Mouse (Mus musculus): ENCODE measurements around the gene Fam189a1. TPM values are rescaled to one million over a fixed set of nuclear protein-coding genes. Genes with fewer than 3 reads are reported as not detected.

Gene Fam189a1
- polyA plus RNA-seq, 1 experiment from 2014 or later: 0.74 TPM

GRCm38 (mm10) chr7:65111664-65112063 lies 44.7 kb downstream of the Fam189a1 start:
- Histone ChIP-seq H3K9me3 (replicated peaks; ENCODE audit: low read length) (no peaks in the 10 kb centered on the region), H3K27me3 (ENCODE audit: insufficient read depth, low read length) (no peaks in the 10 kb centered on the region), H3K36me3 (ENCODE audit: insufficient read depth, low read length) (no peaks in the 10 kb centered on the region), H3K4me2 (ENCODE audit: low read length) (no peak overlapping the region), H3K4me3 (replicated peaks; ENCODE audit: low read depth, low read length) (no peak overlapping the region), H3K27ac (no peak overlapping the region), H3K9ac (ENCODE audit: low read depth, low read length) (no peak overlapping the region), H3K4me1 (replicated peaks; ENCODE audit: insufficient read depth, low read length) (no peaks in the 10 kb centered on the region)
- no peak for DNase-seq (ENCODE audit: low spot score)
- no peak for TF ChIP-seq CTCF (IDR thresholded peaks at IDR 0.05; ENCODE audit: low read depth)
- no peak for ATAC-seq (replicated peaks; ENCODE audit: low FRiP score, low read depth)
- WGBS: 82% methylated on average over 9 of the region's 9 CpGs

- ATAC-seq (replicated peaks; ENCODE audit: low FRiP score, low read depth) (no peak), DNase-seq (ENCODE audit: low spot score) (no peak)
- no peak overlapping the region for H3K9ac ChIP-seq (ENCODE audit: low read depth, low read length)
- no peak overlapping the region for H3K27ac ChIP-seq
- no peaks in the 10 kb centered on the region for H3K36me3 ChIP-seq (ENCODE audit: insufficient read depth, low read length)
- H3K4me2 ChIP-seq (ENCODE audit: low read length): no peak overlapping the region
- WGBS: 79% methylated on average over 3 of the region's 3 CpGs
- H3K9me3 ChIP-seq (replicated peaks; ENCODE audit: low read length): no peaks in the 10 kb centered on the region
- TF ChIP-seq CTCF (IDR thresholded peaks at IDR 0.05; ENCODE audit: low read depth): no peak
- no peak overlapping the region for H3K4me3 ChIP-seq (replicated peaks; ENCODE audit: low read depth, low read length)
- no peaks in the 10 kb centered on the region for H3K4me1 ChIP-seq (replicated peaks; ENCODE audit: insufficient read depth, low read length)
- H3K27me3 ChIP-seq (ENCODE audit: insufficient read depth, low read length): no peaks in the 10 kb centered on the region
These were observed 50.8 kb downstream of the Fam189a1 start for GRCm38 (mm10) chr7:65105566-65105965.

- H3K27ac ChIP-seq: no peak overlapping the region
- H3K9me3 ChIP-seq (replicated peaks; ENCODE audit: low read length): no peaks in the 10 kb centered on the region
- H3K4me3 ChIP-seq (replicated peaks; ENCODE audit: low read depth, low read length): no peak overlapping the region
- WGBS: 91% methylated on average over 4 of the region's 4 CpGs
- no peak overlapping the region for H3K9ac ChIP-seq (ENCODE audit: low read depth, low read length)
- H3K4me1 ChIP-seq (replicated peaks; ENCODE audit: insufficient read depth, low read length): no peaks in the 10 kb centered on the region
- no peak for TF ChIP-seq CTCF (IDR thresholded peaks at IDR 0.05; ENCODE audit: low read depth)
- ATAC-seq (replicated peaks; ENCODE audit: low FRiP score, low read depth) (no peak), DNase-seq (ENCODE audit: low spot score) (no peak)
- H3K4me2 ChIP-seq (ENCODE audit: low read length): no peak overlapping the region
- H3K36me3 ChIP-seq (ENCODE audit: insufficient read depth, low read length): no peaks in the 10 kb centered on the region
- no peaks in the 10 kb centered on the region for H3K27me3 ChIP-seq (ENCODE audit: insufficient read depth, low read length)
These were observed 51.3 kb downstream of the Fam189a1 start for GRCm38 (mm10) chr7:65105097-65105467.

DNA sequence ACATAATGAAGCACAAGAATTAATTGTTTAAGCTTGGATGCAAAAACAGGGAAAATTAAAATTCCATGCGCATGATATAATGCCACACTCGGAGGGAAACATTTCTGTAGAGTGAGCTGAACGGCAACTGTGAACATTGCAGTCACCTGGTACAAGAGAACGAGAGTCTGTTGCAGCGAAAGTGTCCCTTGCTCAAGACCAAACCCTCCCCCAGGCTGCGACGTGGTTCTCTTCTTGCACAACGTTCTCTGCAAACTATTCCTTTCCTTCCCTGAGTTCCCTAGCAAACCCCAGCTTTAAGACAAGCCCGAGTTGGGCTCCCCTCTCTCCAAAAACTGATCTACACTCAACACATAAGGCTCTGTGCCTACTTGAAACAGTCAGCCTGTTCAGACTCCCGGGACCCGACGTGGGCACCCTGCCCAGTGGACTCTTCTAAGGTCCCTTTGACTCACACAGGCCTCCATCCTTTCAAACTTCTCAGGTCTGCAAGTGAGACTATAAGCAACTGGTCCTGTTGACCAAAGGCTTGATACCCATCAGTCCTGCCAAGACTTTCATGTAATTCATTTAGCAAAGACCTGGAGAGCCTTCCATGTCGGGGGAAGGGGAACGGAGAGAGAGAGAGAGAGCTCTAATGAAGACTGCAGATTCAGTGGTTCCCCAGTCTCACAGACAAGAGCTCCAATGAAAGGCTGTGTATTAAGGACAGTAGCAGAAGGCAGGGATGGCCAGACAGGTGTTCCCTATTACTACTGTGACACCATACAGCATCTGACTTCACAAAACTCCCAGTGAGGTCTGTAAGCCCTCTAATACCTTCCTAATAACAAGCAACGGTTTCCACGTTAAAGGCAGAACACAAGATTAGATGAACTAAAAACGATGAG lies 51.9 kb downstream of the Fam189a1 start:
- 86% methylated on average over 17 of the region's 17 CpGs for WGBS
- no peak for DNase-seq (ENCODE audit: low spot score)
- no peak overlapping the region for H3K4me2 ChIP-seq (ENCODE audit: low read length)
- TF ChIP-seq CTCF (IDR thresholded peaks at IDR 0.05; ENCODE audit: low read depth): no peak
- no peak overlapping the region for H3K9ac ChIP-seq (ENCODE audit: low read depth, low read length)
- no peak overlapping the region for H3K27ac ChIP-seq
- no peaks in the 10 kb centered on the region for H3K9me3 ChIP-seq (replicated peaks; ENCODE audit: low read length)
- no peaks in the 10 kb centered on the region for H3K36me3 ChIP-seq (ENCODE audit: insufficient read depth, low read length)
- no peaks in the 10 kb centered on the region for H3K4me1 ChIP-seq (replicated peaks; ENCODE audit: insufficient read depth, low read length)
- no peaks in the 10 kb centered on the region for H3K27me3 ChIP-seq (ENCODE audit: insufficient read depth, low read length)
- H3K4me3 ChIP-seq (replicated peaks; ENCODE audit: low read depth, low read length): no peak overlapping the region
- ATAC-seq (replicated peaks; ENCODE audit: low FRiP score, low read depth): no peak

DNA sequence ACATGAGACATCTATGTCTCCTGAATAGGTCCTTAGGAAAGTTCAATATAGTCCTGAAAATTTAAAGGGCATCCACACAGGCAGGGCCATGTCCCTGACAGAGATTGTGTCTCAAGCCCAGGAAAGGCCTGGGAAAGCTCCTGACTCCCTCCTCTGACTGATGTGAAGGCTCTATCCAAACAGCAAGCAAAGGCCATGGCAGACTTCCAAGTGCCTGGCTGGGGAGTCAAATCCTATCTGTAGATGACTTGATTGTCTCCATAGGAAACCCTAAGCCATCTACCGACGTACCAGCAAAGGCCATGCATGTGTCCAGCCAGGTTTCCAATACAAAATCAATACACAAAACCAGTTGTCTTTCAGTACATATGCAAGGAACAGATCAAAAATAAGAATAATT lies 54.7 kb downstream of the Fam189a1 start:
- no peaks in the 10 kb centered on the region for H3K36me3 ChIP-seq (ENCODE audit: insufficient read depth, low read length)
- H3K4me1 ChIP-seq (replicated peaks; ENCODE audit: insufficient read depth, low read length): no peaks in the 10 kb centered on the region
- no peak overlapping the region for H3K4me3 ChIP-seq (replicated peaks; ENCODE audit: low read depth, low read length)
- no peak for DNase-seq (ENCODE audit: low spot score)
- H3K9me3 ChIP-seq (replicated peaks; ENCODE audit: low read length): no peaks in the 10 kb centered on the region
- H3K27ac ChIP-seq: no peak overlapping the region
- no peak for TF ChIP-seq CTCF (IDR thresholded peaks at IDR 0.05; ENCODE audit: low read depth)
- no peak overlapping the region for H3K9ac ChIP-seq (ENCODE audit: low read depth, low read length)
- ATAC-seq (replicated peaks; ENCODE audit: low FRiP score, low read depth): no peak
- no peak overlapping the region for H3K4me2 ChIP-seq (ENCODE audit: low read length)
- WGBS: 93% methylated on average over 2 of the region's 2 CpGs
- H3K27me3 ChIP-seq (ENCODE audit: insufficient read depth, low read length): no peaks in the 10 kb centered on the region

DNA sequence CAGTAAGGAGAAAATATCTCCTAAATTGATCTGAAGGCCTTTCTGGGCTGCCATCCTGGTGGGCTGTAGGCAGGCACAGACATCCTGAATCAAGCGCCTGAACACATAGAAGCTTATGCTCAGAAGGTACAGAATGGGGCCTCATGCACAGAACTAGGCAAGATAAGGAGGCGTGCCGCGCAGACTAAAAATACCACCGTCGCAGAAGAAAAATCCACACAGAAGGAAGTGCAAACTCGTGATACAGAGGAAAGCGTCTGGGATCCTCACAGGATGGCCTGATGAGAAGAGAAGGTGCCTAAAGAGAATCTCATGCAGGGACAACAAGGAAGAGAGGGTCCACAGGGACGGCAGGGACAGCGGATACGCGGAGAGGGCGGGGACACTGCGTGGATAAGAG lies 58.7 kb downstream of the Fam189a1 start:
- Histone ChIP-seq H3K9me3 (replicated peaks; ENCODE audit: low read length) (no peaks in the 10 kb centered on the region), H3K36me3 (ENCODE audit: insufficient read depth, low read length) (no peaks in the 10 kb centered on the region), H3K4me3 (replicated peaks; ENCODE audit: low read depth, low read length) (no peak overlapping the region), H3K4me1 (replicated peaks; ENCODE audit: insufficient read depth, low read length) (no peaks in the 10 kb centered on the region), H3K27me3 (ENCODE audit: insufficient read depth, low read length) (no peaks in the 10 kb centered on the region), H3K9ac (ENCODE audit: low read depth, low read length) (no peak overlapping the region), H3K27ac (no peak overlapping the region), H3K4me2 (ENCODE audit: low read length) (no peak overlapping the region)
- no peak for ATAC-seq (replicated peaks; ENCODE audit: low FRiP score, low read depth)
- no peak for TF ChIP-seq CTCF (IDR thresholded peaks at IDR 0.05; ENCODE audit: low read depth)
- 89% methylated on average over 14 of the region's 14 CpGs for WGBS
- no peak for DNase-seq (ENCODE audit: low spot score)

Measured in kidney, postnatal 0 days (tissue).